Mouse (Mus musculus) megakaryocyte progenitor cell, adult 5-6 weeks (primary cell): ENCODE measurements around the gene Aatk. TPM values are rescaled to one million over a fixed set of nuclear protein-coding genes. Genes with fewer than 3 reads are reported as not detected.

Experiments used
- ATAC-seq: replicated peaks from 2 replicates; pipeline ENCODE4 v1.8.0; 2016; ENCODE audit warnings: mild to moderate bottlenecking, moderate TSS enrichment, inconsistent platforms; ENCODE audit not compliant: poor library complexity
- total RNA-seq, 2 experiments: library from RNA; stranded (forward) in 1 of 2; stranded (reverse) in 1 of 2; fragments of 157-497, 149-512 nt in 1 of 2; fragments of 200-1000 nt in 1 of 2; gene quantifications; 2 replicates each; pipeline versions ENCODE4 v1.2.3 to v1.2.4; 2015 to 2017

Gene Aatk
- total RNA-seq, 2 experiments from 2014 or later: 4.7 to 6.3 TPM

DNA sequence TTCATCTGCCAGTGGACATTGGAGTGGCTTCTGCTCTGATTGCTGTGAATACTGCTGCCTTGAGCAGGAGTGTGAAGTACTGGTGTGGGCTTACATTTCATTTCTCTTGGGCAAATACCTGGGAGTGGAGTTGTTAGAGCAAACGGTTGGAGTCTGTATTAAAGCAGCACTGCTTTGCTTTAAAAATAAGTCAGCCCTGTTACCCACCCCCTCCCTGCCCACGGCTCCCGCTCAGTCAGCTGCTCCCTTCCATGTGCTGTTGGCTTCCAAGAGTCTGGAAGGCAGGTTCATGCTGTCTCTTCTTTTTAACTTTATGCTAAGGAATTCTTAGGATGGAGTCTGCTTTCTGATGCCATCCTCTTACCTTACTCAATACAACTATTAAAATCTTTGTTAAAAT lies 85.5 kb downstream of the Aatk start:
- ATAC-seq: no peak

DNA sequence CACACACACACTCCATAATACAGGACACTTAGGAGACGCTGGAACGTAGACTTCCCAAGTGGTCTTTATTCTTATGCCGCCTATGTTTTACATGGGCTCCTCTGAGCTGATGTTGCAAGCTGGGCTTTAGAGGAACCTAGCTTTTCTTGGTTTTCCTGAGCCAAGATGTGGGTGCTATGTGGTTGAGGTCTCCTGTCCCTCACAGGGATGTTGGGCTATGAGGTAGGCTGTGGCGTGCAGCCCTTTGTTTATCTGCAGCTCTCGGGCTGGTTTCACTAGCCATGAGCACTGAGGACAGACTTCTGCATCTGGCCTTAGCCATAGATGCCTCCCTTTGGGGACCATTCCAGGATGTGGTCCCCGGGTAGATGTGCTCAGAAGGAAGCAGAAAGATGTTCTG lies 86.3 kb downstream of the Aatk start:
- peak; percentile 73 for ATAC-seq

DNA sequence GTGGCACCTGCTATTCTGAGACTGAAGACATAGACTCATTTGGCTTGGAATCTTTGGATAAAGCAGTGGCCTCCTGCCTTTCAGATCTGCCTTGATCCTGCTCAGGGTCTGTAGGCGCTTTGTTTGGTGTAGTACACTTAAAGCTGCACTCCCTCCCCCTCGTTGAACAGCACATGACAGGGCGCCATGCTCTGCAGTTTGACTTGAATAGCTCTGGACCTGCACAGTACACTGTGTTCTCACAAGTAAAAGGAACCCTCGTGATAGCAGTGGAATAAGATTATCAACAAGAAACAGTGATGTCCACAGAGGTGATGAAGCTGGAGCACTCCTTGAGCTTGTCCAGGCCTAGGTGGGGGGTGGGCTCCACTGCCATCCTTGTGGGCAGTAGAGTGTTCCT lies 87.3 kb downstream of the Aatk start:
- ATAC-seq: no peak

DNA sequence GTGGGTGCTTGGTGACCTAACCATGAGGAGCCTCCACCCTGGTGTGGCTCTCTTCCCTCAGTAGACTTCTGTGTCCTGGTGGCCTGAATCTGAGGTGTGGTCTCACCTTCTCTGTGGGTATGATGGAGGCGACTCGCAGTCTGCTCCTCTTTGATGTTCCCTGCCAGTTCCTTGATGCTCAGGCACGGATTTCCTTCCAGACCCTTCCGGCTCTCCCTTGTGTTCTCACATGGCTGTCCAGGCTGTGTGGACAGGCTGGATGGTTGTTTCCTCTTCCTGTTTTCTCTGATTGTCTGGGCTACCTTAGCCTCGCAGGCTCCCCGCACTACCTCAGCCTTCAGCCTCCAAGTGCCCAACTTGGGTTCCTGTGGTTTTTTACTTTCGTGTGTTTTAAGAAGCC lies 88.1 kb downstream of the Aatk start:
- no peak for ATAC-seq

Other genes starting within 250 kb of the Aatk start
- 15.9 and 16.2 TPM in 2 replicates for gene Chmp6, start 133.7 kb downstream of the Aatk start, total RNA-seq (2015)
- gene Chmp6, start 133.7 kb downstream of the Aatk start, total RNA-seq (2017): 33.4 and 34.8 TPM in 2 replicates
- gene Baiap2, start 104.4 kb downstream of the Aatk start, total RNA-seq (2015): 4.4 and 4.8 TPM in 2 replicates
- gene Baiap2, start 104.4 kb downstream of the Aatk start, total RNA-seq (2017): 5.5 and 6.8 TPM in 2 replicates
- gene Cep131, start 39.7 kb upstream of the Aatk start, total RNA-seq (2015): 5.1 and 5.2 TPM in 2 replicates
- gene Cep131, start 39.7 kb upstream of the Aatk start, total RNA-seq (2017): 12.3 and 19.3 TPM in 2 replicates
- 8.3 and 10.3 TPM in 2 replicates for gene Tepsin, start 51.6 kb upstream of the Aatk start, total RNA-seq (2015)
- gene Tepsin, start 51.6 kb upstream of the Aatk start, total RNA-seq (2017): 8.3 and 8.8 TPM in 2 replicates
- gene Ndufaf8, start 51.8 kb upstream of the Aatk start, total RNA-seq (2015): 18.6 and 24.5 TPM in 2 replicates
- gene Ndufaf8, start 51.8 kb upstream of the Aatk start, total RNA-seq (2017): 20.0 and 20.6 TPM in 2 replicates
- gene Slc38a10, start 104.2 kb upstream of the Aatk start, total RNA-seq (2015): 31.6 and 33.3 TPM in 2 replicates
- 40.2 and 41.2 TPM in 2 replicates for gene Slc38a10, start 104.2 kb upstream of the Aatk start, total RNA-seq (2017)
- gene Bahcc1, start 185.8 kb upstream of the Aatk start, total RNA-seq (2015): 12.1 and 17.2 TPM in 2 replicates
- gene Bahcc1, start 185.8 kb upstream of the Aatk start, total RNA-seq (2017): 3.9 and 5.4 TPM in 2 replicates